Comparison of ENCODE assay signal across 9 mouse cellular contexts in genomic region chr6:37415034-37415433, GRCm38 (mm10). TPM values are rescaled to one million over a fixed set of nuclear protein-coding genes. Genes with fewer than 3 reads are reported as not detected.
DNase-seq lines count a peak whose midpoint lies in the region; ATAC-seq and TF ChIP-seq lines count a peak whose summit lies in the region.
"Had no signal": no experiment of that assay in that cellular context is flagged by ENCODE, and none has a peak within 500 bp of the region (broad histone marks: within the 10 kb centered on the region; RNA-seq: fewer than 3 reads in every experiment).

No protein-coding gene starts in this region.

- no peak overlapping the region for H3K4me3 ChIP-seq in hindbrain, embryonic 12.5 days
- H3K4me3 ChIP-seq in hindbrain, embryonic 11.5 days (ENCODE audit: low read depth, low read length), result no peak overlapping the region
- H3K4me3 ChIP-seq in heart, adult 2 months, result no peak overlapping the region
- no peak overlapping the region for H3K4me3 ChIP-seq in kidney, postnatal 0 days (replicated peaks; ENCODE audit: low read depth, low read length)
- no peak overlapping the region for H3K4me3 ChIP-seq in neural tube, embryonic 14.5 days (ENCODE audit: low read depth, low read length)
- H3K4me3 ChIP-seq: myocyte had no signal

- ATAC-seq in hindbrain, embryonic 12.5 days (ENCODE audit: low FRiP score), result no peak
- ATAC-seq in hindbrain, embryonic 11.5 days (ENCODE audit: low FRiP score), result no peak
- ATAC-seq in kidney, postnatal 0 days (replicated peaks; ENCODE audit: low FRiP score, low read depth), result peak; percentile 81
- ATAC-seq in neural tube, embryonic 14.5 days (ENCODE audit: low read depth), result 0 out of 2 replicates have a peak, but pooled peaks have one; percentile 46

- H3K4me2 ChIP-seq in hindbrain, embryonic 12.5 days (replicated peaks), result no peak overlapping the region
- no peak overlapping the region for H3K4me2 ChIP-seq in hindbrain, embryonic 11.5 days (replicated peaks; ENCODE audit: low read depth, low read length)
- no peak overlapping the region for H3K4me2 ChIP-seq in kidney, postnatal 0 days (ENCODE audit: low read length)
- no peak overlapping the region for H3K4me2 ChIP-seq in neural tube, embryonic 14.5 days (ENCODE audit: low read depth, low read length)

- peaks cover 2% of the 10 kb centered on the region for H3K79me2 ChIP-seq in heart, adult 2 months (replicated peaks; ENCODE audit: control insufficient read depth, insufficient read depth, low read length)

- peak; percentile 31; the same call in 1 of the 2 replicates for TF ChIP-seq EP300 in heart, adult 2 months (IDR thresholded peaks at IDR 0.05; ENCODE audit: insufficient read depth, low read depth, low read length)

- no peak for TF ChIP-seq CTCF in heart, adult 2 months (IDR thresholded peaks at IDR 0.05)
- no peak for TF ChIP-seq CTCF in kidney, postnatal 0 days (IDR thresholded peaks at IDR 0.05; ENCODE audit: low read depth)

- DNase-seq in hindbrain, embryonic 11.5 days (ENCODE audit: low spot score), result no peak
- peak; percentile 66 to 75 for DNase-seq in heart, adult 2 months
- DNase-seq in kidney, postnatal 0 days (ENCODE audit: low spot score), result peak; percentile 88
- no peak for DNase-seq in cerebellum, adult 18-20 months
- no peak for DNase-seq in right cerebral cortex, adult 2 months (ENCODE audit: low spot score in 2 of 2)
- DNase-seq in frontal cortex, adult 2 months (ENCODE audit: extremely low spot score in 1 of 2, low spot score in 1 of 2), result no peak

- WGBS in hindbrain, embryonic 12.5 days, result 45% methylated on average over 7 of the region's 7 CpGs
- WGBS in hindbrain, embryonic 11.5 days, result 47% methylated on average over 7 of the region's 7 CpGs
- WGBS in heart, adult 2 months, result 47% methylated on average over 7 of the region's 7 CpGs
- 15% methylated on average over 7 of the region's 7 CpGs for WGBS in kidney, postnatal 0 days
- WGBS in neural tube, embryonic 14.5 days, result 54% methylated on average over 7 of the region's 7 CpGs

- intact Hi-C loops in heart, adult 2 months (cut with DNase I), result no loop called here

- H3K36me3 ChIP-seq in hindbrain, embryonic 12.5 days, result no peaks in the 10 kb centered on the region
- H3K36me3 ChIP-seq in hindbrain, embryonic 11.5 days (ENCODE audit: control insufficient read depth, insufficient read depth, low read length), result no peaks in the 10 kb centered on the region
- peaks cover 10% of the 10 kb centered on the region for H3K36me3 ChIP-seq in heart, adult 2 months (ENCODE audit: control insufficient read depth, insufficient read depth, low read length)
- H3K36me3 ChIP-seq in kidney, postnatal 0 days (ENCODE audit: insufficient read depth, low read length), result no peaks in the 10 kb centered on the region
- H3K36me3 ChIP-seq in neural tube, embryonic 14.5 days (ENCODE audit: control insufficient read depth, insufficient read depth, low read length), result no peaks in the 10 kb centered on the region

- H3K9ac ChIP-seq in hindbrain, embryonic 12.5 days, result no peak overlapping the region
- no peak overlapping the region for H3K9ac ChIP-seq in hindbrain, embryonic 11.5 days (ENCODE audit: low read depth, low read length)
- no peak overlapping the region for H3K9ac ChIP-seq in heart, adult 2 months (ENCODE audit: low read depth, low read length)
- H3K9ac ChIP-seq in kidney, postnatal 0 days (ENCODE audit: low read depth, low read length), result 0 out of 2 replicates have a peak overlapping the region, but pooled peaks have one; percentile 14
- H3K9ac ChIP-seq in neural tube, embryonic 14.5 days (replicated peaks; ENCODE audit: low read depth, low read length), result no peak overlapping the region

- H3K9me3 ChIP-seq in hindbrain, embryonic 12.5 days (replicated peaks), result no peaks in the 10 kb centered on the region
- H3K9me3 ChIP-seq in hindbrain, embryonic 11.5 days (ENCODE audit: control insufficient read depth, low read length), result no peaks in the 10 kb centered on the region
- H3K9me3 ChIP-seq in kidney, postnatal 0 days (replicated peaks; ENCODE audit: low read length), result no peaks in the 10 kb centered on the region
- H3K9me3 ChIP-seq in neural tube, embryonic 14.5 days (ENCODE audit: control insufficient read depth, low read length), result no peaks in the 10 kb centered on the region

- no peaks in the 10 kb centered on the region for H3K27me3 ChIP-seq in hindbrain, embryonic 12.5 days
- H3K27me3 ChIP-seq in hindbrain, embryonic 11.5 days (ENCODE audit: control insufficient read depth, insufficient read depth, low read length), result no peaks in the 10 kb centered on the region
- H3K27me3 ChIP-seq in heart, adult 2 months (ENCODE audit: control insufficient read depth, insufficient read depth, low read length), result no peaks in the 10 kb centered on the region
- no peaks in the 10 kb centered on the region for H3K27me3 ChIP-seq in kidney, postnatal 0 days (ENCODE audit: insufficient read depth, low read length)
- no peaks in the 10 kb centered on the region for H3K27me3 ChIP-seq in neural tube, embryonic 14.5 days (ENCODE audit: control insufficient read depth, insufficient read depth, low read length)

- peaks cover 13% of the 10 kb centered on the region for H3K4me1 ChIP-seq in hindbrain, embryonic 12.5 days
- H3K4me1 ChIP-seq in hindbrain, embryonic 11.5 days (replicated peaks; ENCODE audit: control insufficient read depth, insufficient read depth, low read length), result no peaks in the 10 kb centered on the region
- H3K4me1 ChIP-seq in heart, adult 2 months (ENCODE audit: control insufficient read depth, insufficient read depth, low read length), result peaks cover 29% of the 10 kb centered on the region
- H3K4me1 ChIP-seq in kidney, postnatal 0 days (replicated peaks; ENCODE audit: insufficient read depth, low read length), result peaks cover 46% of the 10 kb centered on the region
- H3K4me1 ChIP-seq in neural tube, embryonic 14.5 days (ENCODE audit: control insufficient read depth, insufficient read depth, low read length), result 0 out of 2 replicates have a peak, but pooled peaks cover 2% of the 10 kb centered on the region

- 0 out of 2 replicates have a peak overlapping the region, but pooled peaks have one; percentile 4 for H3K27ac ChIP-seq in hindbrain, embryonic 12.5 days
- H3K27ac ChIP-seq in hindbrain, embryonic 11.5 days (ENCODE audit: low read depth, low read length), result no peak overlapping the region
- peak overlapping the region; percentile 79 for H3K27ac ChIP-seq in heart, adult 2 months
- peak overlapping the region; percentile 87 for H3K27ac ChIP-seq in kidney, postnatal 0 days
- H3K27ac ChIP-seq in neural tube, embryonic 14.5 days (ENCODE audit: low read depth, low read length), result no peak overlapping the region

- no peak for TF ChIP-seq POLR2A in heart, adult 2 months (IDR thresholded peaks at IDR 0.05; ENCODE audit: insufficient read depth, low read depth, low read length)

RNA-seq across cellular contexts. Expression of gene Creb3l2, which starts 26.9 kb away (rescaled TPM):
- 14.9 and 16.7 TPM in 2 replicates for polyA plus RNA-seq in hindbrain, embryonic 12.5 days (2016; fragmentation: Nextera tagmentation; extraction: Ambion mirVana)
- polyA plus RNA-seq in hindbrain, embryonic 11.5 days (2014; fragmentation: Nextera tagmentation; extraction: Ambion mirVana), result 7.6 and 10.4 TPM in 2 replicates
- total RNA-seq in heart, adult 2 months (2021), result 10 to 100 TPM; 20.5 to 26.5 TPM
- 16.7 and 19.2 TPM in 2 replicates for polyA plus RNA-seq in heart, adult 2 months (2012; rRNA removed)
- polyA plus RNA-seq in kidney, postnatal 0 days (2015; fragmentation: Nextera tagmentation; extraction: Ambion mirVana), result 20.8 and 23.3 TPM in 2 replicates
- 2.3 and 5.4 TPM in 2 replicates for polyA plus RNA-seq in neural tube, embryonic 14.5 days (2014; fragmentation: Nextera tagmentation; extraction: Ambion mirVana)
- polyA plus RNA-seq in frontal cortex, adult 2 months (2012; rRNA removed), result 5.6 and 5.7 TPM in 2 replicates

Comparison
In these comparisons a context has a peak if more than half of its experiments do, and no peak if none do; other contexts are left out.
1. H3K27ac ChIP-seq: peak in hindbrain, embryonic 12.5 days (single experiment), heart, adult 2 months (single experiment) and kidney, postnatal 0 days (single experiment); none in hindbrain, embryonic 11.5 days (single experiment) and neural tube, embryonic 14.5 days (single experiment).
2. ATAC-seq: peak in kidney, postnatal 0 days (single experiment) and neural tube, embryonic 14.5 days (single experiment); none in hindbrain, embryonic 12.5 days (single experiment) and hindbrain, embryonic 11.5 days (single experiment).
3. DNase-seq: peak in heart, adult 2 months (2 of 2) and kidney, postnatal 0 days (single experiment); none in hindbrain, embryonic 11.5 days (single experiment), cerebellum, adult 18-20 months (0 of 2), right cerebral cortex, adult 2 months (0 of 2) and frontal cortex, adult 2 months (0 of 2).